Mouse (Mus musculus) heart, embryonic 13.5 days (tissue): ENCODE measurements around the gene Shisa6. TPM values are rescaled to one million over a fixed set of nuclear protein-coding genes. Genes with fewer than 3 reads are reported as not detected.
"Not testable (repeated sequence)": the region's sequence is repeated elsewhere in the genome, so short reads cannot be mapped to it uniquely, and the experiment has no call there.

Experiments
- ATAC-seq: fragments of 200-750 bp; cut with Nextera tagmentation; 2 replicates; pipeline ENCODE4 v1.8.0; 2017; ENCODE audit warnings: moderate TSS enrichment; ENCODE audit not compliant: insufficient number of reproducible peaks, low FRiP score, low TSS enrichment; ENCODE audit errors: extremely low read depth
- H3K27ac ChIP-seq: fragments of 300-500 bp; sonication (generic); replicated peaks from 2 replicates; pipeline ENCODE4 v1.5.1; 2015; ENCODE audit warnings: moderate library complexity, mild to moderate bottlenecking, inconsistent platforms
- H3K27me3 ChIP-seq: fragments of 300-500 bp; sonication (generic); replicated peaks from 2 replicates; pipeline ENCODE4 v1.6.1; 2015; ENCODE audit warnings: mild to moderate bottlenecking, inconsistent platforms
- H3K36me3 ChIP-seq: fragments of 300-500 bp; sonication (generic); 2 replicates; pipeline ENCODE4 v1.6.1; 2015; ENCODE audit warnings: mild to moderate bottlenecking, inconsistent platforms
- H3K4me1 ChIP-seq: fragments of 300-500 bp; sonication (generic); 2 replicates; pipeline ENCODE4 v1.6.1; 2015; ENCODE audit warnings: inconsistent platforms
- H3K4me2 ChIP-seq: fragments of 300-500 bp; sonication (generic); 2 replicates; pipeline ENCODE4 v1.6.1; 2015; ENCODE audit warnings: inconsistent platforms, mild to moderate bottlenecking, moderate library complexity
- H3K4me3 ChIP-seq: fragments of 300-500 bp; sonication (generic); 2 replicates; pipeline ENCODE4 v1.5.1; 2015; ENCODE audit warnings: moderate library complexity, mild to moderate bottlenecking, inconsistent platforms
- H3K9ac ChIP-seq: fragments of 300-500 bp; sonication (generic); 2 replicates; pipeline ENCODE4 v1.6.1; 2015; ENCODE audit warnings: inconsistent platforms, mild to moderate bottlenecking, moderate library complexity
- H3K9me3 ChIP-seq: fragments of 300-500 bp; sonication (generic); 2 replicates; pipeline ENCODE4 v1.6.1; 2016; ENCODE audit warnings: inconsistent platforms
- WGBS: fragments of 180-500 bp; shearing (Covaris S2); methylation state at CpG from one replicate; pipeline ENCODE4 v1.1.7; 2015; ENCODE audit warnings: mixed read lengths; 5-methylcytosine and 5-hydroxymethylcytosine counted together
- polyA plus RNA-seq: library from polyadenylated mRNA; unstranded; fragments of >200 nt; fragmentation: Nextera tagmentation; extraction: Ambion mirVana; gene quantifications from 2 replicates; pipeline ENCODE4 v1.2.1, GENCODE M21; 2015

The Shisa6 gene
- polyA plus RNA-seq, 1 experiment from 2014 or later = 0.25 TPM

DNA sequence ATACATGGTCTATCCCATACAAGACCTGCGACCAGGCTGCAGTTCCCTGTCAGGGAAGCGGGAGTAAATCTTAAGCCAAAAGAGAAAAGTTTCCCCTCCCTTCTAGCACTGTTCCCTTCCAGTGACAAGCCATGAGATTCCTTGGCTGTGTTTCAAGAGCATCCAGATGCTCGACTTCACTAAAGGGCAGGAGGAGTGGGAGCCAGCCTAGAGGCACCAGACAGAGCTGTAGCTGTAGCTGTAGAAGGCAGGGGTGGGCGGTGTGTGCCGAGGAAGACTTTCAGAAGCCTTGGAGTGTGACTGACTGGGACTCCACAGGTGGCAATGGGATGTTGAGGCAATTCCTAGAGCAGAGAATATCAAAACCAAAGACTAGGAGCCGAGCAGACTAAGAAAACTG is 43.3 kb downstream of the Shisa6 start:
- WGBS = 58% methylated on average over 6 of the region's 6 CpGs
- Histone ChIP-seq H3K36me3 (no peaks in the 10 kb centered on the region), H3K4me1 (peaks cover 11% of the 10 kb centered on the region), H3K27ac (no peak overlapping the region), H3K9ac (no peak overlapping the region), H3K4me3 (no peak overlapping the region), H3K27me3 (no peaks in the 10 kb centered on the region), H3K9me3 (no peaks in the 10 kb centered on the region), H3K4me2 (no peak overlapping the region)
- ATAC-seq = no peak

DNA sequence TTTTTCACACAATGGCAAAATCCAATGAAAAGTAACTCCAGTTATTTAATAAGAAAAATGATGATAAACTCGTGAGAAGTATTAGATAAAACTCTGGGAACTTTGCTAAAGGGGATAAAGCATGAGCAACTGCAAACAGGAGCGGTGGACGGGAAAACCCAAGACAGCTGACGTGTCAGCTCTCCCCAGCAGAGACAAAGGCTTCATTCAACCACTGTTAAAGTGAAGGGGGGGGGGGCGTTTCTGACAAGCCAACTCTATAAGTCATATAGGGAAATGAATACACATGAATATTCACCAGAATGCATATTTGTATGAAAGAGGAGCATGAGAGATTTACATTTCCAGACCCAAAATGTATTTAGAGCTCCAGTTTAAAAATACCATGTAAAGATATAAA is 83.1 kb downstream of the Shisa6 start:
- no peak overlapping the region for H3K4me3 ChIP-seq
- H3K4me2 ChIP-seq = no peak overlapping the region
- H3K9ac ChIP-seq = no peak overlapping the region
- H3K27me3 ChIP-seq = no peaks in the 10 kb centered on the region
- H3K9me3 ChIP-seq = no peaks in the 10 kb centered on the region
- no peak overlapping the region for H3K27ac ChIP-seq
- no peaks in the 10 kb centered on the region for H3K36me3 ChIP-seq
- WGBS = 43% methylated on average over 5 of the region's 5 CpGs
- H3K4me1 ChIP-seq = no peaks in the 10 kb centered on the region
- no peak for ATAC-seq

GRCm38 (mm10) chr11:66426129-66426528 is 99.6 kb downstream of the Shisa6 start:
- Histone ChIP-seq H3K4me1 (no peaks in the 10 kb centered on the region), H3K27ac (no peak overlapping the region), H3K9me3 (no peaks in the 10 kb centered on the region), H3K27me3 (no peaks in the 10 kb centered on the region), H3K4me2 (no peak overlapping the region), H3K9ac (no peak overlapping the region), H3K4me3 (no peak overlapping the region), H3K36me3 (no peaks in the 10 kb centered on the region)
- WGBS = 83% methylated on average over 6 of the region's 6 CpGs
- ATAC-seq = no peak

DNA sequence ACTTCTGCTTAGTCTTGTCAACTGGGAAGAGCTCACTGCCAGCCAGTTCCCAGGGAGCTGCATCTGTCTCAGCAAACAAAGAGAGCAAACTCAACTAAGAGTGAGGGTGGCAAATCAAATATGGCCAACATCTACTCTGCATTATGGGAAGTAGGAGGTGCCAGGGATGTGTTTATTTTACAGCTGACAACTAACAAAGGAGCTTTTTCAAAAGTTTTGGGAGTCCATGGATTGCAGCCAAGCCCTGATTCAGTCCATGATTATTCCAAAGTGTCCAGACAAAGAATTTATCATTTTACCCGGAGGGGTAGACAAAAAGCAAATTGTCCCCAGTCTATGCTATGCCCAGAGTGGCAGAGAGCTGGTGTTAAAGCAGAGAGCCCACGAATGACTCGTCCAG is 107.5 kb downstream of the Shisa6 start:
- ATAC-seq = no peak
- Histone ChIP-seq H3K27ac (no peak overlapping the region), H3K4me2 (no peak overlapping the region), H3K4me1 (no peaks in the 10 kb centered on the region), H3K9me3 (no peaks in the 10 kb centered on the region), H3K9ac (no peak overlapping the region), H3K36me3 (no peaks in the 10 kb centered on the region), H3K4me3 (no peak overlapping the region), H3K27me3 (no peaks in the 10 kb centered on the region)
- 70% methylated on average over 3 of the region's 3 CpGs for WGBS

DNA sequence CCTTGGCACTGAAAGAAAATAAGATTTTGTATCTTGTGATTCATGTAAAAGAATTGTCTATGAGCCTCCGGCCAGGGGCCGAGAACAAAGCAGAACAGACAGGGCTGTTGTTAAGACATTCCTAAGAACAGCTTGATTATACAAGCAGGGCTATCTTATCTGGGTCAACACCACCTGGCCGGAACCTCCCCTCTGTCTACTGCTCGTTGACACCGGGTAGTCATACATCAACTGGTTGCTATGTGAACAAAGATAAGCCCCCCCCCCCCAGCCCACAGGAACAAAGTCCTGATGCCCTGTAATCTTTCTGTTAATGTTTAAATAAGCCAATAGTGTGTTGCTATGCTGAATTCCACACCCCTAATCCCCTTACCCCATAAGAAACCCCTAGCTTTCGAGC is 117.0 kb downstream of the Shisa6 start:
- ATAC-seq, H3K4me1 ChIP-seq: not testable (repeated sequence)
- WGBS = 30% methylated on average over 6 of the region's 6 CpGs

GRCm38 (mm10) chr11:66400036-66400435 is 125.7 kb downstream of the Shisa6 start:
- H3K9ac ChIP-seq = no peak overlapping the region
- H3K27me3 ChIP-seq = no peaks in the 10 kb centered on the region
- ATAC-seq = no peak
- H3K4me2 ChIP-seq = no peak overlapping the region
- 73% methylated on average over 7 of the region's 7 CpGs for WGBS
- H3K27ac ChIP-seq = no peak overlapping the region
- no peaks in the 10 kb centered on the region for H3K4me1 ChIP-seq
- no peaks in the 10 kb centered on the region for H3K36me3 ChIP-seq
- no peak overlapping the region for H3K4me3 ChIP-seq
- H3K9me3 ChIP-seq = no peaks in the 10 kb centered on the region

More for the DNA sequence above, 117.0 kb downstream of the Shisa6 start:
- not testable (repeated sequence) for H3K9ac ChIP-seq, H3K27me3 ChIP-seq, H3K36me3 ChIP-seq, H3K4me2 ChIP-seq, H3K4me3 ChIP-seq, H3K9me3 ChIP-seq, H3K27ac ChIP-seq

GRCm38 (mm10) chr11:66387561-66387960 is 138.2 kb downstream of the Shisa6 start:
- no peak overlapping the region for H3K27ac ChIP-seq
- H3K9ac ChIP-seq = no peak overlapping the region
- H3K27me3 ChIP-seq = no peaks in the 10 kb centered on the region
- no peaks in the 10 kb centered on the region for H3K9me3 ChIP-seq
- WGBS = 52% methylated on average over 3 of the region's 3 CpGs
- ATAC-seq = no peak
- H3K36me3 ChIP-seq = no peaks in the 10 kb centered on the region
- no peak overlapping the region for H3K4me2 ChIP-seq
- H3K4me3 ChIP-seq = no peak overlapping the region
- no peaks in the 10 kb centered on the region for H3K4me1 ChIP-seq

- H3K27me3 ChIP-seq = no peaks in the 10 kb centered on the region
- no peaks in the 10 kb centered on the region for H3K36me3 ChIP-seq
- WGBS = 61% methylated on average over 3 of the region's 3 CpGs
- no peak overlapping the region for H3K27ac ChIP-seq
- H3K4me1 ChIP-seq = no peaks in the 10 kb centered on the region
- H3K9me3 ChIP-seq = no peaks in the 10 kb centered on the region
- H3K4me3 ChIP-seq = no peak overlapping the region
- no peak overlapping the region for H3K9ac ChIP-seq
- no peak for ATAC-seq
- no peak overlapping the region for H3K4me2 ChIP-seq
Measured at GRCm38 (mm10) chr11:66371796-66372195, 154.0 kb downstream of the Shisa6 start.

- no peaks in the 10 kb centered on the region for H3K4me1 ChIP-seq
- no peak for ATAC-seq
- no peak overlapping the region for H3K27ac ChIP-seq
- no peak overlapping the region for H3K4me2 ChIP-seq
- H3K36me3 ChIP-seq = no peaks in the 10 kb centered on the region
- H3K27me3 ChIP-seq = no peaks in the 10 kb centered on the region
- H3K9ac ChIP-seq = no peak overlapping the region
- H3K4me3 ChIP-seq = no peak overlapping the region
- 80% methylated on average over 4 of the region's 4 CpGs for WGBS
- H3K9me3 ChIP-seq = no peaks in the 10 kb centered on the region
Measured at GRCm38 (mm10) chr11:66369764-66370163, 156.0 kb downstream of the Shisa6 start.

DNA sequence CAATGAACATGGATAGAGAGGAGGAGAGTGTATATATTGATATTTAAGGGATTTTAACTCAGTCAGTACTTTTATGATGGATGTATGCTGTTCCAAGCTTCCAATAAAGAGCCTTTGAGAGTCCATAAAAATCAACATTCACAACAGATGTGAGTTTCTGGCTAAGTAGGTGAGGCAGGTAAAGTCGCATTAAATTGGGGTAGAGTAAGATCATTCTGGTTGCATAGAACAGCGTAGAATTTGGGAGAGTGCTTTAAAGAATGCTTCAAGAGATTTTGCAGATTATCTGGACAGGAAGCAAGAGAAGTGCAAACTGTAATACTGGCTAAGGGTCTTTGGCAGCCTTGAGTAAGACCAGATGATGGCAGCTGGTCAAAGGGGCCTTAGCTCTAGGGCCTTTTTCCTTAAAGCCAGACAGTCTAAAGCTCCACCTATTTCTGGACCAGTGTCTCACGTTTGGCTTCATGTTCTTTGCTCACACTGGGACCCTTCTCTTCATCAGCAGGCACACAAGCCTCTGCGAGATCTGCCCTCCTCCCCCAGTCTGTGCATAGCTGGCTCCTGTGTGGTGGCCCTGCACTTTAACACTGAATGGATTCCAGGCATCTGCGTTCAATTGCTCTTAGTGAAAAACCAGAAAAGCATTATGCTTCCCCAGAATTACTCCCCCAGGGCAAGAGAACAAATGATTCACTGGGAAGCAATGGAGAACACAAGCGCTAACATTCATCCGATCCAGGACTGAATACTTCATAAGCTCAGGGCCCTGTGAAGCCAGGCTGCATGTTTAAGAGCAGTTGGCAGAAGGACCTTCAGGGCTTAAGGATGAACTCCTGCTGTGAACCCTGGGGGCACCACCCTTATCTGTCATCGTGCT is 158.7 kb downstream of the Shisa6 start:
- Histone ChIP-seq H3K27me3 (no peaks in the 10 kb centered on the region), H3K9me3 (no peaks in the 10 kb centered on the region), H3K4me2 (no peak overlapping the region), H3K4me3 (no peak overlapping the region), H3K27ac (no peak overlapping the region), H3K36me3 (no peaks in the 10 kb centered on the region), H3K4me1 (no peaks in the 10 kb centered on the region), H3K9ac (no peak overlapping the region)
- WGBS = 57% methylated on average over 8 of the region's 8 CpGs
- ATAC-seq = no peak

DNA sequence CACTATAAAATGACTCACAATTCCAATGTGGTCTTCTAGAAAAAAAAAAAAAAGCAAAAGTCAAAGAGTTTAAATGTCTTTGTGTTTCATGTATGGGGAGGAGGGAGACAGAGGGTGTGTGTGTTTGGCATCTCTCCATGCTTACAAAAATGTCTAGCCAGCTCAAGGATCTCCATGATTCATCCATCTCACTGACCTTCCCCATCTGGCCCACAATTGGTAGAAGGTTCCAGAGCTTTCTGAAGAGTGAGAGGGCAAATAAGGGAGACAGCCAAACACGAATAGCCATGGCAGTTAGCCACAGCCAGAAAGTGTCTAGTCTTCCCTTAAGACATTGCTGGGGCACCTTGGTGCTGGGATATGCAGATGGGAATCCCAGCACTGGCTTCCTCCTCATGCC is 166.0 kb downstream of the Shisa6 start:
- Histone ChIP-seq H3K4me1 (no peaks in the 10 kb centered on the region), H3K9ac (no peak overlapping the region), H3K9me3 (no peaks in the 10 kb centered on the region), H3K4me2 (no peak overlapping the region), H3K27me3 (no peaks in the 10 kb centered on the region), H3K36me3 (no peaks in the 10 kb centered on the region), H3K27ac (no peak overlapping the region), H3K4me3 (no peak overlapping the region)
- ATAC-seq = no peak
- whole genome bisulfite sequencing = 73% methylated on average over 1 of the region's 1 CpGs

GRCm38 (mm10) chr11:66344822-66345221 is 180.9 kb downstream of the Shisa6 start:
- Histone ChIP-seq H3K27ac (no peak overlapping the region), H3K4me2 (no peak overlapping the region), H3K27me3 (no peaks in the 10 kb centered on the region), H3K36me3 (no peaks in the 10 kb centered on the region), H3K9ac (no peak overlapping the region), H3K9me3 (no peaks in the 10 kb centered on the region), H3K4me3 (no peak overlapping the region), H3K4me1 (no peaks in the 10 kb centered on the region)
- no peak for ATAC-seq
- 49% methylated on average over 3 of the region's 3 CpGs for WGBS
